Mouse (Mus musculus): ENCODE data around the gene Klra10.

DNA sequence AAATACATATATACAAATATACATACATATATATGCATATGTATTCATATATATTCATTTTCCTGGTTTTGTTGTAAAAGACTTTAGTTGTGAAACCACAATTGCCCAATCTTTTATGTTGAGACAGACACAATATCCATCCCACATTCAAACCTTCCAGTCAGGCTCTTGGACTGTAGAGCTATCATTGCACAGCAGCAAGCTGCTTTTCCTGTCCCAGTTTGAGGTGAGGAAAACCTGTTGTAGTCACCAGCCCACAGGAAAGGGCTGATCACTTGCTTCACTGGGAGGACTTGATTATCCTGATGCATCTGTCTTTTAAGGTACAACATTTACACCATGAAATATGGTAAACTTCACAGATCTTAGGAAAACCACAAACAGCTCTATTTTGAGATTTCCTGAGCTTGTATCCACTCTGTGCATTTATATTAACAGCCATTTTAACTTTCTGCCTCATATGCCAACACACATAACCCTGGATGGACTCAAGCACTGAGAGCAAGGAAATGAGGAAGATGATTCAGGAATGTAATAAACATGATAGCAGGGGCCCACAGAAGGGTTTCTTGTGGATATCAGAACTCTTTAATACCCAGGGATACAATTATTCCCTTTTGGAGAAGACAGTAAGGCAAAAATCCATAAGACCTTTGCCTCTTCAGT is 6.4 kb upstream of the Klra10 start:
- TF ChIP-seq ZNF384 (IDR thresholded peaks at IDR 0.05; ENCODE audit: low read depth, low read length) (no peak), HCFC1 (IDR thresholded peaks at IDR 0.05; ENCODE audit: borderline replicate concordance, insufficient read depth, low read length) (no peak)
